Mouse (Mus musculus): ENCODE measurements at regions not wholly inside any gene's neighbourhood (a gene's known extent, or its start where the extent isn't known, plus 50 kb on each side); places are given as distances from the start of the nearest gene placed in this dataset.

- TF ChIP-seq CTCF (IDR thresholded peaks at IDR 0.05; ENCODE audit: low read depth): peak; percentile 43
- no peak for TF ChIP-seq EP300 (IDR thresholded peaks at IDR 0.05; ENCODE audit: low read depth)
Observed at GRCm38 (mm10) chr4:127536952-127537351, 179.0 kb upstream of the Gjb5 start.
